In genomic region chr17:25036183-25036582, GRCm38 (mm10) we compare ENCODE assay signal across 12 mouse cellular contexts. TPM values are rescaled to one million over a fixed set of nuclear protein-coding genes. Genes with fewer than 3 reads are reported as not detected.
A peak's percentile ranks its signal among the peaks of the same experiment; 100 is the strongest.
DNase-seq lines count a peak whose midpoint lies in the region; ATAC-seq and TF ChIP-seq lines count a peak whose summit lies in the region.
"Had no signal": no experiment of that assay in that cellular context is flagged by ENCODE, and none has a peak within 500 bp of the region (broad histone marks: within the 10 kb centered on the region; RNA-seq: fewer than 3 reads in every experiment).

No protein-coding gene starts in this region.

- no peak; the same call in 1 of the 2 replicates for TF ChIP-seq RAD21 in MEL (IDR thresholded peaks at IDR 0.05; ENCODE audit: low read depth, low read length)

- no peaks in the 10 kb centered on the region for H3K27me3 ChIP-seq in embryonic facial prominence, embryonic 11.5 days (ENCODE audit: control insufficient read depth, insufficient read depth, low read length)
- no peaks in the 10 kb centered on the region for H3K27me3 ChIP-seq in embryonic facial prominence, embryonic 10.5 days (replicated peaks; ENCODE audit: low read depth, poor library complexity, severe bottlenecking)
- no peaks in the 10 kb centered on the region for H3K27me3 ChIP-seq in liver, embryonic 11.5 days (replicated peaks; ENCODE audit: control insufficient read depth, insufficient read depth, low read length)
- no peaks in the 10 kb centered on the region for H3K27me3 ChIP-seq in MEL (ENCODE audit: control insufficient read depth in 1 of 2, insufficient read depth in 2 of 2, low read length in 2 of 2)
- no peaks in the 10 kb centered on the region for H3K27me3 ChIP-seq in liver, postnatal 0 days (ENCODE audit: insufficient read depth, low read length)
- H3K27me3 ChIP-seq: embryonic facial prominence, embryonic 15.5 days; heart, embryonic 13.5 days; megakaryocyte, embryonic 14.5 days; Patski had no signal

- no peak overlapping the region for H3K4me2 ChIP-seq in embryonic facial prominence, embryonic 11.5 days (ENCODE audit: low read depth, low read length)
- no peak overlapping the region for H3K4me2 ChIP-seq in liver, embryonic 11.5 days
- H3K4me2 ChIP-seq in liver, postnatal 0 days (ENCODE audit: low read depth, low read length) = no peak overlapping the region
- H3K4me2 ChIP-seq: embryonic facial prominence, embryonic 15.5 days; heart, embryonic 13.5 days had no signal

- TF ChIP-seq POLR2A in MEL (IDR thresholded peaks at IDR 0.05; ENCODE audit: control insufficient read depth in 1 of 2, insufficient read depth in 1 of 2, low read depth in 1 of 2, low read length in 2 of 2, poor library complexity in 1 of 2) = no peak

- no peak for TF ChIP-seq EP300 in MEL (IDR thresholded peaks at IDR 0.05; ENCODE audit: low read depth in 1 of 2, low read length in 2 of 2)
- no peak for TF ChIP-seq EP300 in liver, postnatal 0 days (IDR thresholded peaks at IDR 0.05; ENCODE audit: low read depth)

- DNase-seq in embryonic facial prominence, embryonic 11.5 days (ENCODE audit: low spot score) = peak; percentile 22
- no peak for DNase-seq in embryonic facial prominence, embryonic 10.5 days (ENCODE audit: low spot score)
- DNase-seq in liver (peak; percentile 42), MEL (ENCODE audit: low read depth, low spot score) (no peak)
- DNase-seq in liver, embryonic 11.5 days (ENCODE audit: low spot score) = no peak
- DNase-seq in liver, postnatal 0 days = no peak
- no peak for DNase-seq in right cerebral cortex, adult 18-20 months

- no peaks in the 10 kb centered on the region for H3K9me3 ChIP-seq in embryonic facial prominence, embryonic 11.5 days (replicated peaks; ENCODE audit: control insufficient read depth, low read length)
- H3K9me3 ChIP-seq in embryonic facial prominence, embryonic 10.5 days = no peaks in the 10 kb centered on the region
- no peaks in the 10 kb centered on the region for H3K9me3 ChIP-seq in liver, embryonic 11.5 days (ENCODE audit: control insufficient read depth, low read length)
- H3K9me3 ChIP-seq in MEL (replicated peaks; ENCODE audit: insufficient read depth, low read length) = no peaks in the 10 kb centered on the region
- no peaks in the 10 kb centered on the region for H3K9me3 ChIP-seq in liver, postnatal 0 days (ENCODE audit: low read length)
- H3K9me3 ChIP-seq: embryonic facial prominence, embryonic 15.5 days; heart, embryonic 13.5 days had no signal

- H3K27ac ChIP-seq in embryonic facial prominence, embryonic 11.5 days (replicated peaks; ENCODE audit: low read depth, low read length) = no peak overlapping the region
- no peak overlapping the region for H3K27ac ChIP-seq in embryonic facial prominence, embryonic 10.5 days (replicated peaks)
- no peak overlapping the region for H3K27ac ChIP-seq in liver, embryonic 11.5 days (ENCODE audit: low read depth, low read length)
- H3K27ac ChIP-seq in MEL (ENCODE audit: control insufficient read depth, low read depth, low read length) = no peak overlapping the region
- H3K27ac ChIP-seq in liver, postnatal 0 days (ENCODE audit: low read depth) = no peak overlapping the region
- H3K27ac ChIP-seq: embryonic facial prominence, embryonic 15.5 days; heart, embryonic 13.5 days had no signal

- H3K79me2 ChIP-seq in MEL (ENCODE audit: control insufficient read depth, insufficient read depth, low read length, poor library complexity) = no peaks in the 10 kb centered on the region

- WGBS in embryonic facial prominence, embryonic 11.5 days = 54% methylated on average over 4 of the region's 4 CpGs
- 56% methylated on average over 4 of the region's 4 CpGs for WGBS in embryonic facial prominence, embryonic 10.5 days
- 60% methylated on average over 4 of the region's 4 CpGs for WGBS in liver, embryonic 11.5 days
- WGBS in liver, postnatal 0 days (ENCODE audit: insufficient replicate concordance) = 73% methylated on average over 4 of the region's 4 CpGs

- no peak overlapping the region for H3K9ac ChIP-seq in embryonic facial prominence, embryonic 11.5 days (replicated peaks; ENCODE audit: low read length)
- no peak overlapping the region for H3K9ac ChIP-seq in liver, embryonic 11.5 days (ENCODE audit: low read depth, low read length)
- H3K9ac ChIP-seq in MEL (ENCODE audit: control insufficient read depth, low read depth, low read length, poor library complexity, severe bottlenecking) = no peak overlapping the region
- H3K9ac ChIP-seq in liver, postnatal 0 days (replicated peaks) = no peak overlapping the region
- H3K9ac ChIP-seq: embryonic facial prominence, embryonic 15.5 days; heart, embryonic 13.5 days had no signal

- no peaks in the 10 kb centered on the region for H3K4me1 ChIP-seq in embryonic facial prominence, embryonic 11.5 days (ENCODE audit: control insufficient read depth, insufficient read depth, low read length)
- no peaks in the 10 kb centered on the region for H3K4me1 ChIP-seq in embryonic facial prominence, embryonic 10.5 days
- no peaks in the 10 kb centered on the region for H3K4me1 ChIP-seq in liver, embryonic 11.5 days (replicated peaks; ENCODE audit: control insufficient read depth, insufficient read depth, low read length)
- H3K4me1 ChIP-seq in MEL (ENCODE audit: control insufficient read depth in 1 of 2, insufficient read depth in 2 of 2, low read length in 2 of 2) = peaks cover 0 to 6% of the 10 kb centered on the region in 2 experiments; a peak in 1 of 4 replicates
- H3K4me1 ChIP-seq in liver, postnatal 0 days (ENCODE audit: insufficient read depth) = no peaks in the 10 kb centered on the region
- H3K4me1 ChIP-seq: embryonic facial prominence, embryonic 15.5 days; megakaryocyte, embryonic 14.5 days had no signal

- H3K4me3 ChIP-seq in embryonic facial prominence, embryonic 11.5 days (ENCODE audit: low read depth, low read length) = no peak overlapping the region
- no peak overlapping the region for H3K4me3 ChIP-seq in embryonic facial prominence, embryonic 10.5 days
- H3K4me3 ChIP-seq in liver, embryonic 11.5 days (ENCODE audit: low read depth, low read length) = no peak overlapping the region
- no peak overlapping the region for H3K4me3 ChIP-seq in MEL (ENCODE audit: control insufficient read depth in 1 of 2, insufficient read depth in 1 of 2, low read depth in 2 of 2, low read length in 2 of 2)
- H3K4me3 ChIP-seq in liver, postnatal 0 days (ENCODE audit: low read depth, low read length) = no peak overlapping the region
- H3K4me3 ChIP-seq: embryonic facial prominence, embryonic 15.5 days; heart, embryonic 13.5 days; megakaryocyte, embryonic 14.5 days had no signal

- ATAC-seq in embryonic facial prominence, embryonic 11.5 days (replicated peaks; ENCODE audit: insufficient number of reproducible peaks, low FRiP score, low TSS enrichment, low read depth) = no peak
- no peak for ATAC-seq in liver, embryonic 11.5 days (replicated peaks; ENCODE audit: low FRiP score)
- ATAC-seq in liver, postnatal 0 days = no peak
- no peak for ATAC-seq in megakaryocyte, adult 5-6 weeks (ENCODE audit: poor library complexity, severe bottlenecking)
- ATAC-seq: Patski had no signal

- no peaks in the 10 kb centered on the region; the same call in 1 of the 2 replicates for H3K36me3 ChIP-seq in embryonic facial prominence, embryonic 11.5 days (replicated peaks; ENCODE audit: control insufficient read depth, insufficient read depth, low read depth, low read length)
- H3K36me3 ChIP-seq in embryonic facial prominence, embryonic 10.5 days (replicated peaks) = peaks cover 84% of the 10 kb centered on the region
- peaks cover 3% of the 10 kb centered on the region; the same call in 1 of the 2 replicates for H3K36me3 ChIP-seq in liver, embryonic 11.5 days (ENCODE audit: control insufficient read depth, insufficient read depth, low read length)
- H3K36me3 ChIP-seq in MEL (ENCODE audit: control insufficient read depth in 1 of 2, insufficient read depth in 2 of 2, low read length in 2 of 2) = no peaks in the 10 kb centered on the region
- peaks cover 10% of the 10 kb centered on the region for H3K36me3 ChIP-seq in liver, postnatal 0 days (replicated peaks; ENCODE audit: insufficient read depth, low read length)

- TF ChIP-seq CTCF in MEL (IDR thresholded peaks at IDR 0.05 in 2 of 3, conservative IDR thresholded peaks at IDR 0.05 in 1 of 3; ENCODE audit: control insufficient read depth in 1 of 3, insufficient read depth in 1 of 3, low read depth in 2 of 3, low read length in 3 of 3, poor library complexity in 1 of 3, severe bottlenecking in 1 of 3) = peak; percentile 32 to 48 (median 47)
- peak; percentile 71 for TF ChIP-seq CTCF in liver, postnatal 0 days (IDR thresholded peaks at IDR 0.05; ENCODE audit: low read depth)

RNA-seq across cellular contexts. Expression of gene Ift140, which starts 20.3 kb away (rescaled TPM):
- polyA plus RNA-seq in embryonic facial prominence, embryonic 11.5 days (2014; fragmentation: Nextera tagmentation; extraction: Ambion mirVana) = 18.4 and 22.1 TPM in 2 replicates
- 31.5 and 31.6 TPM in 2 replicates for polyA plus RNA-seq in embryonic facial prominence, embryonic 10.5 days (2016; fragmentation: Nextera tagmentation; extraction: Ambion mirVana)
- polyA plus RNA-seq in liver, embryonic 11.5 days (2014; fragmentation: Nextera tagmentation; extraction: Ambion mirVana) = 51.6 and 55.3 TPM in 2 replicates
- 3.4 and 4.3 TPM in 2 replicates for total RNA-seq in MEL (2012; rRNA removed)
- 1 to 10 TPM in 1 of 2 experiments, not detected in 1; 9.0 TPM for polyA plus RNA-seq in MEL (2012; ENCODE audit: insufficient read depth in 1 of 2, insufficient read length in 2 of 2, low read depth in 1 of 2, low replicate concordance in 2 of 2, missing spikeins in 1 of 2)
- polyA plus RNA-seq in liver, postnatal 0 days (2015; fragmentation: Nextera tagmentation; extraction: Ambion mirVana) = 36.9 and 42.7 TPM in 2 replicates
- total RNA-seq in megakaryocyte, adult 5-6 weeks (2015) = 6.4 and 8.1 TPM in 2 replicates
- total RNA-seq in megakaryocyte, adult 5-6 weeks (2017) = 9.9 and 17.2 TPM in 2 replicates

RNA-seq across cellular contexts. Expression of gene Cramp1l, which starts 20.6 kb away (rescaled TPM):
- polyA plus RNA-seq in embryonic facial prominence, embryonic 11.5 days (2014; fragmentation: Nextera tagmentation; extraction: Ambion mirVana) = 9.7 and 10.1 TPM in 2 replicates
- 8.3 and 8.6 TPM in 2 replicates for polyA plus RNA-seq in embryonic facial prominence, embryonic 10.5 days (2016; fragmentation: Nextera tagmentation; extraction: Ambion mirVana)
- 9.5 and 11.8 TPM in 2 replicates for polyA plus RNA-seq in liver, embryonic 11.5 days (2014; fragmentation: Nextera tagmentation; extraction: Ambion mirVana)
- total RNA-seq in MEL (2012; rRNA removed) = 2.4 TPM in 2 replicates
- polyA plus RNA-seq in MEL (2012; ENCODE audit: insufficient read depth in 1 of 2, insufficient read length in 2 of 2, low read depth in 1 of 2, low replicate concordance in 2 of 2, missing spikeins in 1 of 2) = 1 to 10 TPM in 1 of 2 experiments, not detected in 1; 5.1 TPM
- 1.4 and 1.8 TPM in 2 replicates for polyA plus RNA-seq in liver, postnatal 0 days (2015; fragmentation: Nextera tagmentation; extraction: Ambion mirVana)
- 17.7 and 18.1 TPM in 2 replicates for total RNA-seq in megakaryocyte, adult 5-6 weeks (2015)
- total RNA-seq in megakaryocyte, adult 5-6 weeks (2017) = 9.8 and 10.2 TPM in 2 replicates

RNA-seq across cellular contexts. Expression of gene Tmem204, which starts 47.2 kb away (rescaled TPM):
- 9.6 and 11.7 TPM in 2 replicates for polyA plus RNA-seq in embryonic facial prominence, embryonic 11.5 days (2014; fragmentation: Nextera tagmentation; extraction: Ambion mirVana)
- polyA plus RNA-seq in embryonic facial prominence, embryonic 10.5 days (2016; fragmentation: Nextera tagmentation; extraction: Ambion mirVana) = 10.6 and 11.0 TPM in 2 replicates
- 8.5 and 10.1 TPM in 2 replicates for polyA plus RNA-seq in liver, embryonic 11.5 days (2014; fragmentation: Nextera tagmentation; extraction: Ambion mirVana)
- not detected in 2 replicates for total RNA-seq in MEL (2012; rRNA removed)
- polyA plus RNA-seq in MEL (2012; ENCODE audit: insufficient read depth in 1 of 2, insufficient read length in 2 of 2, low read depth in 1 of 2, low replicate concordance in 2 of 2, missing spikeins in 1 of 2) = under 1 TPM in 1 of 2 experiments, not detected in 1; 0.10 TPM
- polyA plus RNA-seq in liver, postnatal 0 days (2015; fragmentation: Nextera tagmentation; extraction: Ambion mirVana) = 8.3 and 9.4 TPM in 2 replicates
- not detected in 2 replicates for total RNA-seq in megakaryocyte, adult 5-6 weeks (2015)
- total RNA-seq in megakaryocyte, adult 5-6 weeks (2017) = not detected in 2 replicates

Comparison
In these comparisons a context has a peak if more than half of its experiments do, and no peak if none do; other contexts are left out.
1. DNase-seq: peak in embryonic facial prominence, embryonic 11.5 days (single experiment) and liver (single experiment); none in embryonic facial prominence, embryonic 10.5 days (single experiment), liver, embryonic 11.5 days (single experiment), MEL (single experiment), liver, postnatal 0 days (single experiment) and right cerebral cortex, adult 18-20 months (single experiment).